Mouse (Mus musculus) kidney, adult 2 months (tissue): Measurements from ENCODE around the gene Stk11ip. TPM values are rescaled to one million over a fixed set of nuclear protein-coding genes. Genes with fewer than 3 reads are reported as not detected.

Experiments
- DNase-seq: peaks from one replicate; pipeline ENCODE4 v3.0.0; 2021
- H3K27ac ChIP-seq: fragments of 200-500 bp; 2 replicates; pipeline ENCODE4 v1.5.1; 2012; ENCODE audit warnings: low read depth, low read length, control low read depth, inconsistent platforms; ENCODE audit not compliant: insufficient read depth
- H3K27me3 ChIP-seq: fragments of 200-500 bp; replicated peaks from 2 replicates; pipeline ENCODE4 v1.6.1; 2012; ENCODE audit warnings: mild to moderate bottlenecking, moderate library complexity, low read length, inconsistent platforms; ENCODE audit not compliant: control insufficient read depth, insufficient read depth
- H3K36me3 ChIP-seq: fragments of 200-500 bp; 2 replicates; pipeline ENCODE4 v1.6.1; 2012; ENCODE audit warnings: mild to moderate bottlenecking, moderate library complexity, low read length, inconsistent platforms; ENCODE audit not compliant: control insufficient read depth, insufficient read depth
- H3K4me1 ChIP-seq: fragments of 200-500 bp; 2 replicates; pipeline ENCODE4 v1.6.1; 2011; ENCODE audit warnings: low read length; ENCODE audit not compliant: control insufficient read depth, insufficient read depth
- H3K4me3 ChIP-seq: fragments of 200-500 bp; 2 replicates; pipeline ENCODE4 v1.5.1; 2011; ENCODE audit warnings: mild to moderate bottlenecking, low read depth, low read length, control low read depth; ENCODE audit not compliant: insufficient read depth
- CTCF ChIP-seq: fragments of 200-500 bp; conservative IDR thresholded peaks from 2 replicates; pipeline ENCODE4 v1.5.1; 2011; ENCODE audit warnings: low read depth, mild to moderate bottlenecking, control low read depth, low read length, moderate library complexity, mixed read lengths; ENCODE audit not compliant: insufficient read depth, insufficient read length
- POLR2A ChIP-seq: fragments of 200-500 bp; IDR thresholded peaks from one replicate; pipeline ENCODE4 v1.6.1; 2011; ENCODE audit warnings: low read depth, low read length, control low read depth
- WGBS: fragments of 180-500 bp; shearing (Covaris S2); methylation state at CpG from one replicate; pipeline ENCODE4 v1.1.7; 2018; 5-methylcytosine and 5-hydroxymethylcytosine counted together
- polyA plus RNA-seq: library from polyadenylated mRNA; depleted of rRNA; stranded (reverse); fragments of >200 nt; gene quantifications from 2 replicates; pipeline ENCODE4 v1.2.3, GENCODE M21; 2012

Gene Stk11ip
- polyA plus RNA-seq, 1 experiment: 15.5 TPM

DNA sequence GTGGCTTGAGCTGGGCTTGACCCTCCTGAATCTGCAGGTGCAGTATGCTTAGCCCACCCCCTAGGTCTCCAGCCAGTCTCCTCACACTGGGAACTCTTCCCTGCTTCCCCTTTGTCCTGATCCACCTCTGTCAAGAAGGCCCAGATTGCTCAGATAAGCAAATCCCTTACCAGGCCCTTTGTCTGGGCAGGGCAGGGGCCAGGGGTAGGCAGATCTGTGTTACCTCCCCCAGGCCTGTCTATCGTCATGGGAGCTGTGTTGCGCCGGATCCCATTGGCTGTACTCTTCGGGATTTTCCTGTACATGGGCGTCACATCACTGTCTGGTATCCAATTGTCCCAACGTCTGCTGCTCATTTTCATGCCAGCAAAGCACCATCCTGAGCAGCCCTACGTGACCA lies 35.7 kb downstream of the Stk11ip start:
- no peak overlapping the region for H3K4me3 ChIP-seq
- H3K27me3 ChIP-seq: no peaks in the 10 kb centered on the region
- 91% methylated on average over 7 of the region's 7 CpGs for WGBS
- H3K27ac ChIP-seq: no peak overlapping the region
- no peak for TF ChIP-seq CTCF
- TF ChIP-seq POLR2A: no peak
- H3K4me1 ChIP-seq: no peaks in the 10 kb centered on the region
- no peaks in the 10 kb centered on the region for H3K36me3 ChIP-seq
- DNase-seq: no peak

DNA sequence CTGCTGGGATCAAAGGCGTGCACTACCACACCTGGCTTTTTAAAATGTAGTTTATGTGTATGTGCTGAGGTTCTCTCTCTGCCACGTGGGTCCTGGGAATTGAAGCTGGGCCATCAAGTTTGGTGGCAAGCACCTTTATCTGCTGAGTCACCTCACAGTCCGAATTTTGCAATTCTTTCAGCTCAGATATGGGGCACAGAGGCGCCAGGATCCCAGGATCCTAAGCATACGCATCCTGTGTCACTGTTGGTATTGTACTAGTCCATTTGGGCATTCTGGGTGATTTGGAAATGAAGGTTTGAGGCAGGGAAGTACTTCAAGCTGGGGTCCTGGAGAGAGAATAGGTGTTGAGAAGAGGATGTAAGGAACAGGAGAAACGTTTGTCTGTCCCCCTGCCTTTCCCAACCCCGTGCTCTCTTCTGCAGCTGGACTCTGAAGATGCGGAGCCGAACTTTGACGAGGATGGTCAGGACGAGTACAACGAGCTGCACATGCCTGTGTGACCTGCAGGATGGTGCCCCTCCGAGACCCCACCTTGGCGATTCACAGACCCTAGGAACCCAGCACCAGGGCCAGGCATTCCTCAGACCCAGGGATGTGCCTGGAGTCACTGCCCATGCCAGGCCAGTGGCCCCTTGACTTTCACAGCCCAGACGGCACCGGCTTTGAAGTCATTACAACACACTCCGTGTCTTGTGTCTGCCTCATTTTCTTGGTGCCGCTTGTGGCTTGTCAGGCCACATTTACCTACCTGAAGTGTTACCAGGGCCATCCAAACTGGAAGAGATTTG lies 37.3 kb downstream of the Stk11ip start:
- H3K36me3 ChIP-seq: no peaks in the 10 kb centered on the region
- no peaks in the 10 kb centered on the region for H3K4me1 ChIP-seq
- H3K4me3 ChIP-seq: no peak overlapping the region
- H3K27ac ChIP-seq: peak overlapping the region; percentile 11; the same call in 1 of the 2 replicates
- H3K27me3 ChIP-seq: no peaks in the 10 kb centered on the region
- TF ChIP-seq CTCF (no peak), POLR2A (no peak)
- DNase-seq: no peak
- WGBS: 85% methylated on average over 18 of the region's 18 CpGs

DNA sequence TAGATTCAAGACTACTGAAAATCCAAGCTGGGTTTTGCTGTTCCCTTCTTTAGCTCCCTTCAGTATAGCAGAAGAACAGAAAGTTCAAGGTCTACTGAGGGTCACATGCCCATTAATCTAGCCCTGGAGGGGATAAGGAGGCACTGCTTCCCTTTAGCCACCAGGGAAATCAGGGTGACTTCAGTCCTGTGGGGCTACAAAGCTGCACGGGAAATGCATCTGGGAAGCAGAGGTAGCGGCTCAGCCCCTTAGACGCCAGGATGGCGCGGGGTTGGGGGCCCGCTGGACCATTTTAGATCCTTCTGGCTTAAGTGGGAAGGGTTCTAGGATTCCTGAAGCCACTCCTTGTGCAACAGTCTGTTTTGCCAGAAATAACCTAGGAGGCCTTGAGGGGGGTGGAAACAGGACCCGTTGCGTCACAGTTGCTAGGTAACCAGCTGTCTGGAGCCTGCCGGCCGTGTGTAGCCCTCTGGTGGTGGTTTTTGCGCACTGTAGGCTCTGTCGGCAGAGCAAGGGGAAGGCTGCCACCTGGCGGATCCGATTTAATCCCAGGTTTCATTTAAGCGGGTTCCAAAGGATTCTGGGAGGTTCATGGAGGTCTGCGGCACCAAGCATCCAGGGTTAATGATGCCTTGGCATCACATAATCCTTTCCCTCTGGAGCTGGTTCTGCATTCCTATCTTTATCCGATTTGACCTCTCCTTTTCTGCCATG lies 38.0 kb downstream of the Stk11ip start:
- H3K36me3 ChIP-seq: no peaks in the 10 kb centered on the region
- no peaks in the 10 kb centered on the region for H3K4me1 ChIP-seq
- no peaks in the 10 kb centered on the region for H3K27me3 ChIP-seq
- peak overlapping the region; percentile 11; the same call in 1 of the 2 replicates for H3K27ac ChIP-seq
- peak; percentile 93 for DNase-seq
- TF ChIP-seq CTCF (peak; percentile 100; the same call in 1 of the 2 replicates), POLR2A (no peak)
- WGBS: 6% methylated on average over 17 of the region's 17 CpGs
- no peak overlapping the region for H3K4me3 ChIP-seq

DNA sequence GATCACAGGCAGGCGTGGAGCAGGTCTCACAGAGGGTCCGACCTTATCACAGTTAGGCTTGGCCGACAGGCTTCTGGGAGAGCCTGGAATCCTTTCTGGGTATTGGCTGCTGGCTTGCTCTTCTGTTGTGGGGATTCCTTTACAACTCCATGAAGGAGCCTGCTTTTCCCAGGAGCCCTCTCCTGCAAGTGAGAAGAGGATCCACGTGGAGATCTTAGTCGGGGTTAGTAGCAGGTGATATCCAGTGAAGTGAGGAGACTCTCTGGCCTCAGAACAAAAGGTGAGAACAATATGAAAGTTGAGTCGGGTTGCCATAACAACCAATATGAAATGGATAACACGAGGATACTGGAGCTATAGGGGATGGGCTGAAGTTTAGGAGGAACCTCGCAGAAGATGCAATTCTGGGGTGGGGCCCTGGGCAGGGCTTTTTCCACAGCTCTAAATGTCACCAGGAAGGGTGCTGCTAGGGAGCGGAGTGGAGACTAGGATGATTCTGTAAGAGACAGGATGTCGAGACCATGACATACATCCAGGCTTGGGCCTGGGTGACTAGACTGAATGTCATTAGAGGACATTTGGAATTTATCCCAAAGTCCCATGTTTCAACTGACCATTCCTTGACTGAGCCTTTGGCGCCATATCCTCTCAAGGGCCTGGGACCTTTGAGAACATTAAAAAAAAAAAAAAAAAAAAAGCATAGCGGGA lies 39.0 kb downstream of the Stk11ip start:
- Histone ChIP-seq H3K27ac (no peak overlapping the region), H3K36me3 (no peaks in the 10 kb centered on the region), H3K4me1 (no peaks in the 10 kb centered on the region), H3K4me3 (no peak overlapping the region), H3K27me3 (no peaks in the 10 kb centered on the region; the same call in 1 of the 2 replicates)
- TF ChIP-seq POLR2A (no peak), CTCF (no peak)
- WGBS: 76% methylated on average over 12 of the region's 12 CpGs
- no peak for DNase-seq

DNA sequence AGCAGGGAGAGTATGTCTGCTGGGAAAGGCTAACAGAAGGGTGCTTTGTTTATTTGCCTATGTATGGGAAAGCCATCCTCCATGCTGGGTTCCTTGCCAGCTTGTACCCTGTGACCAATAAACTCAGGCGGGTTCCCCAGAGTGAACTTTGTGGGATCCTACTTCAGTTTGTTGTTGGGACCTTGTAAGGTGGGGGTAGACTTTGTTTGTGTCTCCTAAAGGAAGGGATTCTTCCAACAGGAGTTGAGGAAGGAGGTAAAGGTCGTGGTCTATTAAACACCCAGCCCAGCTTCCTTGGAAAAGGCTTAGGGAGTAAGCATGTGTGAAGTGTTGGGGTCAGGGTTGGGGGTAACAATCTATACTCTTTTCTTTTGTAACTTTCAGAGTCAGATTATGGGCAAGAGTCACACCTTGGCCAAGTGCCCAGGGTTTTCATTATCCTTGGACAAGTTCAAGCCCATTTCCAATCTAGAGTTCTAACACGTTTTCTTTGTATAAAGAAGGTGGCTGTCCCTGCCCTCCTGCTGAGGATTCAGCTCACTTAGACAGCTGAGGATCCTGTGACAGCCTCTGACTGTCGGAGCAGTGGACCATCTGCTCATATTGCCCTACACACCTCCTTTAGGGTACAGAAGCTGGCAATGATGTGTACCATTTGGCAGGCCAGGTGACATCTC lies 40.0 kb downstream of the Stk11ip start:
- Histone ChIP-seq H3K36me3 (no peaks in the 10 kb centered on the region), H3K27ac (no peak overlapping the region), H3K4me1 (no peaks in the 10 kb centered on the region), H3K27me3 (no peaks in the 10 kb centered on the region; the same call in 1 of the 2 replicates), H3K4me3 (no peak overlapping the region)
- TF ChIP-seq CTCF (no peak), POLR2A (no peak)
- WGBS: 35% methylated on average over 4 of the region's 4 CpGs
- DNase-seq: no peak

DNA sequence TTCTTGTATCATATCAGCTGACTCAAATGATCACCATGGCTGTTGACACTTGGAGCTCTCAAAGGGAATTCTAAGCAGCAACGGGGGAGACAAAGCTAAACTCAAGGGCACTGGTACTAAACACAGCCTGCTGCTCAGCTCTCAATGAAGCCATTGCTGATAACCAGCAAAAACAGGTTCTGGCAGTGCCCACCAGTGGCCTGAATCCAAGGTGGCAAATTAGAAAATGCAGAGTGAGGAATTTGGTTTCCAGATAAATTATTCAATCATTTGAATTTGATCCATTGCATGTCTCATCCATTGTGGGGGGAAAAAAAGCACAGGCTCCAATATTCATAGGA lies 40.5 kb downstream of the Stk11ip start:
- TF ChIP-seq POLR2A (no peak), CTCF (no peak)
- WGBS: 41% methylated on average over 1 of the region's 1 CpGs

DNA sequence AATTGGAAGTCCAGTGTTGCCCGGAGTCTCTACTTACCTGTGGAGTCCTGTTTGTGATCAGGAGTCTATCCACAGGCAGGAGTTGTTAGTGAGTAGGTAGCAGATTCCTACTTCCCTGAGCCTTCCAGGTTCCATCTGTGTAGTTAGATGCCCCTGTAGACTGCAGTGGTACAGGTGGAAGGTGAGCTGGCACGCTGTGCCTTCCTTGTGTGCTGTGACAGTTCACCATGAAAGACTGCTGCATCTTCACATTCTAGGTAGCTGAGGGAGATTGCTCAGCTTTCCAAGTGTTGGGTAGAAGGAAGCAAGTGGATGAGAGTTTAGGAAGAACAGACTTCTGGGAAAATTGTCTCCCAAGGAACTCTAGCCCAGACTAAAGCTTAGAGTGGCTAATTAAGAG lies 42.8 kb downstream of the Stk11ip start:
- WGBS: 86% methylated on average over 2 of the region's 2 CpGs
- Histone ChIP-seq H3K36me3 (no peaks in the 10 kb centered on the region), H3K4me1 (no peaks in the 10 kb centered on the region), H3K27ac (no peak overlapping the region), H3K4me3 (no peak overlapping the region), H3K27me3 (no peaks in the 10 kb centered on the region; the same call in 1 of the 2 replicates)
- TF ChIP-seq CTCF (no peak), POLR2A (no peak)
- no peak for DNase-seq

More for the DNA sequence above, 40.5 kb downstream of the Stk11ip start:
- Histone ChIP-seq H3K4me3 (no peak overlapping the region), H3K27me3 (no peaks in the 10 kb centered on the region; the same call in 1 of the 2 replicates), H3K27ac (no peak overlapping the region), H3K4me1 (no peaks in the 10 kb centered on the region), H3K36me3 (no peaks in the 10 kb centered on the region)
- no peak for DNase-seq
